Mouse (Mus musculus): Measurements from ENCODE around the gene Hist4h4.
A peak's percentile ranks its signal among the peaks of the same experiment; 100 is the strongest.

Hist4h4 gene

DNA sequence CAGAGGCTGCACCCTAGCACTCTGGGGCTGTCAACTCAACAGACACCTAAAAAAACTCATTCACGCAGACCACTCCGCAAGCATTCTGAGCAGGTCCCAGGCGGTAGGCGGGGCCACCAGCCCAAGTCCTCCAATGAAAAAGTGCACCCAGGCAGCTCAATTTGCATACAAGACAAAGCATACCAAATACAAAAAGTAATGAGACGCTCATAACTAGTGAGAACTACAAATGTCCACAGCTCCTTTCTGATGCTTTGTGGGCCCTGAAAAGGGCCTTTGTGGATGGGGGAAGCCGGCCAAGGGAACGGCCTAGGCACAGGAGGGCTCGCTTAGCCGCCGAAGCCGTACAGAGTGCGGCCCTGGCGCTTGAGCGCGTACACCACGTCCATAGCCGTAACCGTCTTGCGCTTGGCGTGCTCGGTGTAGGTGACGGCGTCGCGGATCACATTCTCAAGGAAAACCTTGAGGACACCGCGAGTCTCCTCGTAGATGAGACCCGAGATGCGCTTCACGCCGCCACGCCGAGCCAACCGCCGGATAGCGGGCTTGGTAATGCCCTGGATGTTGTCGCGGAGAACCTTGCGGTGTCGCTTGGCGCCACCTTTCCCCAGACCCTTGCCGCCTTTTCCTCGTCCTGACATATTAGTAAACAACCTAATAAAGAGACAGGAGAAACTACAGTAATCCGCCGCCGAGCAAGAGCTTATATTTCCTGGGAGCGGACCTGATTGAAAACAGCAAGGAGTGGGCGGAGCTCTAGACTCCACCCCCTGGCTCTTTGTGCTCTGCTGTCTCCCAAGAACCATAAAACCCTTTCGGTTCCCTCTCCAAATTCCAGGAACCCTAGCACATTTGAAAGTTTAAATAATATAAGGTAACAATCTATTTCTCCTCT lies at the start of gene Hist4h4:
TSS of gene Hist4h4 (minus strand) at position 677 of the 895 bp plus-strand sequence.
- peak; percentile 96 for DNase-seq

DNA sequence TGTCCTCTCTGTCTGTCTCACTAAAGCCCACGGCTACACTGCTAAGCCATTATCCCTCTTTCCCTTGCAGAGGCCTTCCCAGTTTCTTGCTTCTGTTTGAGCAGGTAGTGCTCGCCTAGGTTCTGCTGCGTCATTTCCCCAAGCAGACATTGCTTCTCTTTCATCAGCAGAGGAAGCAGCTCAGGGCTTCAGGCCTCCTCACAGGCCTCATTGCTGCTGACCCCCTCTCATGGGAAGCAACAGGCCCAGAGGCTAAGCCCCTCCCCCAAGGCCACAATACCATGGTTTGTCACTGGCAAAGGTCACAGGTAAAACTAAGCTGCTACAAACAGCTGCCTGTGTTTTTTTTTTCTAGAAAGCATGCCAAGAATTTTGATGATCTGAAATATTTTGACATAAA lies 48.5 kb upstream of the Hist4h4 start:
- peak; percentile 52 for DNase-seq

DNA sequence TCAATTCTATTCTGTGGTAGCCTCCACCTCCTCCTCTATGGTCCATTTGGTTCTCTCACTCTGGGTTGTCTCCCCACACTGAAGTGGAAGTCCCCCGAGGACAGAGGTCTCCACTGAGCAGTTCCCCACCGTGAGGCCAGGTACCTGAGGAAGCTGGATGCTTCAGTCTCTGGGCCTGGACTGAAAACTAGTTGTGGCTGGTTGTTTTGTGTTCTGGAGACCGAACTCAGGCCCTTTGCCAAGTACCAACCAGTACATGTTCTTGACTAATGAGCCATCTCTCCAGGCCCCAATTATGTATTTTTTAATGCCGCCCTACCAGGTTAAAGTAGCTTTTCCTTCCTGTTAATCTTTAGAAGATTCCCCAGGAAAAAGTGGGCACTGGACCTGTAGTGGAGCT lies 48.1 kb upstream of the Hist4h4 start:
- peak; percentile 38 for DNase-seq

DNA sequence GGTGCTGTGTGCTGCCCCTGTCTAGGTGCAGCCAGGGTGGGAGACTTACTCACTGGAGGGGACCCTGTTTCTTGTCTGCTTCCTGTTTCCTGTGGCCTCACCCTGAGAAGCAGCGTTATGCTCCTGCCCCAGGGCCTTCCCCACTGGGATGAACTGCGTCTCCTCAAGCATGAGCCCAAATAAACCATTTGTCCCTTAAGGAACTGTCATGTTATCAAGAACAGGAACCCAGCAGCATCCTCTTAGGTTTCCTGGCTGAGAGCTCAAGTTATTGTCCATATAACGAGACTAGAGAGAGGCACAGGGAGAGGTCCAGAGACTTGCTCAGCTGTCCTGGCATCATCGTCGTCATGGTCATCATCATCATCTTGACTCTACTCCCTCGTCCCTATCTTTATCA lies 46.1 kb upstream of the Hist4h4 start:
- DNase-seq, result no peak

DNA sequence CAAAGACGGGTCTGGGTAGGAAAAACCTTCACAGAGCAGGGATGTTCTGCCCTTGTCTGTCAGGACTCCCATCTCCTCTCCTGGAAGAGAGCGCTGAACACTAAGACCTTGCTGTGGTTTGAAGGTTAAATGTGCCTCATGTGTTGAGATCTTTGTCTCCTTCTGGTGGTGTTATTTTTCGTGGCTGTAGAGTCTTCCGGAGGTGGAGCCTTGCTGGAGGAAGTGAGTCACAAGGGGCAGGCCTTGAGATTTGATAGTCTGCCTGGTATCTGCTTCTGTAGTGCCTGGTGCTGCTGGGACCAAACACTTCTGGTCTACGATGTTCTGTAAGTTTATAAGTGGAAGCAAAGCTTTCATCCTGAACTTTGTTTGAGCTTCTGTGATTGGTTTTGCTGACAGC lies 44.8 kb upstream of the Hist4h4 start:
- DNase-seq, result no peak

DNA sequence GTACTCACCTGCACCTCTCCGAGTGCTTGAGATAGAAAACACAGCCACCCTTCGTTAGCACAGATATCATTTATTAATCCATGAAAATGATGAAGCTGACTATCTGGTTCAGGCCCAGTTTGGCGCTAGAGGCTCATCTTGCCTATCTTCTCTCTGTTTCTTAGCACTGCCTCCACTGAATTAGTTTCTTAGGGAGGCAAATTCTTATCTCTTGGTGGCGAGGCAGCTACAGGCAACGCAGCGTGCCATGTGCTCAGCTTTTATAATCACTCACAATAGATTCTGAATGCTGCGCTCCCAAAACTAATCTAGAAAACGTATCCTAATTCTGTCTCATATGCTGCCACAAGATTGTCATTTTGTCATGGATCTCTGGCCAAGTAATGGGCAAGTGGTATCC lies 44.2 kb upstream of the Hist4h4 start:
- no peak for DNase-seq

DNA sequence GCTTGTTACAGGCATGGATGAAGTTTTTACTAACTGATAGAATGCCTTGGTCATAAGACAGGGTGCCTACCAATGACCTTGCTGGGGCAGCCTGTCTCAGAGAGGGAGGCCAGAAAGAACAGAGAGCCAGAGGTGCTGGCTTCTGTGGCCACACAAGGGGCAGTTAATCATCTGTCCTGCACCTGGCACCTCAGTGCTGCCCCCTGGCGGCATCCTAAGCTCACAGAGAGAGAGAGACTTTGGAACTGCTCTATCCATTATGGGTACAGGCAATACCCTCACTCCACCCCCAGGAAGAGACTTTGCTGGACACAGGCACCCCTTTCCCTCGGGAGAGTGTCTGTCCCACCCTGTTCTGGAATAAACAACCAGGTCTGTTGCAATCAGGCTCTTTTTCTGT lies 43.6 kb upstream of the Hist4h4 start:
- peak; percentile 76 for DNase-seq

DNA sequence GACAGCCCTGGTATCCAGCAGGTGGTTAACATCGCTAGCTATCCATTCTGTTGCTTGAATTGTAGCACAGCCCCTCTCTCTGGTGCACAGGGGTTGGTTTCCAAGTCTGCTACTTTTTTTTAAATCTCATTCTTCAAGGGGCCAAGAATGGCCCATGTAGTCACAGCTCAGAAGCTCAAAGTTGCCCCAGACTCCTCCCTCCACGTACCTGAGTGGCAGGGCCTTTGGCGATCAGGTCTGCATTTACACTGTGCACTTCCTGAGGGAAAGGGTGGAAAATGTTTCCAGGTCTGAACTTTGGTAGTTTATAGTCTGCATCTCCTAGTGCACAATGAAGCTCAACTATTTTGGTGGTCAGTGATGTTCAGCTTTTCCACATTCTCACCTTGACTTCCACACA lies 43.1 kb upstream of the Hist4h4 start:
- no peak for DNase-seq

DNA sequence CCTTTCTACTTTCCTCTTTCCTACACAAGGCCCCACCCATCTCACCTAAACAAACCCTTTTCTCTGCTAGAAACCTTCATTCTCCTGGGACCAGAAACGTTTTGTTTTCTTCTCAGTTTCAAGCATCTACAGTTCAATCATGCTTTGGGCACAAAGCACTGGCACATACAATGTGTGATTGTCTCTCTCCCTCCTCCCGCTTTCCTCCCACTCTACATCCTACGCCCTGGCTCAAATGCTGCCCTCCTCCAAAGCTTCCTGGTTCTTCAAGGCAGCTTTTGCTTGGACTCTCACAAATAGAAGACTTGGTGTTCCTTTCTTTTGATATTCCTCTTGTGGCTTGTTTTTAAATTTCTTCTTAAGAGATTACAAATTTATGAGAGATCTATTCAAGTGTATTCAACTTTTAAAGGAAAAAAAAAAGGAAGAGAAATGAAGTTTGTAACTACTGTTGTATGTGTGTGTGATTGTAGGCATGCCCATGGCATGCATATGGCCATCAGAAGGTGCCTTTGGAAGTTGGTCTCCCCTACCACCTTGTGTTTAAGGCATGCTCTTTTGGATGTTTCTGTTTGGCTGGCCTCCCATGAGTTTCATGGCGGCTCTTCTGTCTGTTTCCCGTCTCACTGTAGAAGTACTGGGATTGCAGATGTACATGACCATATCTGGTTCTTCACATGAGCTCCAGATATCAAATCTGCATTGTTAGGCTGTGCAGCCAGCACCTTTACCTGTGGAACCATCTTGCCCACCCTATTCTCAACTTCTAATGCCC lies 41.7 kb upstream of the Hist4h4 start:
- DNase-seq, result no peak

DNA sequence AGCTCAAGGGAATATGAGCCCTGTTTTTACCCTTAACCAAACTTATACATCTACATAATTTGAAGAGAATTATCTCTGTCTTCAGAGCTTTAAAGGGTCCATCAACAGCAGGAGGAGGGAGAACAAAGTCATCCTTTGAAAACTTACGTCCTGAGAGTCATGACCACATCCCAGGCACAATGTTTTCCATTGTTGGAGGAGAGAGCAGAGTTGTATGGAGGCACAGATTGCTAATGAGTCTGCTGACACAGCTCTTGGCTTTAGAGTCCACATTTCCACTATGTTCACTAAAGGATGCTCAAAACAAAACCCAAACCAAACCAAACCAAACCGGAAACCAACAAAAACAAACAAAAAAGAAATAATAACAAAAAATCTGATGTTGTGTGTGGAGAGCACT lies 40.7 kb upstream of the Hist4h4 start:
- DNase-seq, result no peak

DNA sequence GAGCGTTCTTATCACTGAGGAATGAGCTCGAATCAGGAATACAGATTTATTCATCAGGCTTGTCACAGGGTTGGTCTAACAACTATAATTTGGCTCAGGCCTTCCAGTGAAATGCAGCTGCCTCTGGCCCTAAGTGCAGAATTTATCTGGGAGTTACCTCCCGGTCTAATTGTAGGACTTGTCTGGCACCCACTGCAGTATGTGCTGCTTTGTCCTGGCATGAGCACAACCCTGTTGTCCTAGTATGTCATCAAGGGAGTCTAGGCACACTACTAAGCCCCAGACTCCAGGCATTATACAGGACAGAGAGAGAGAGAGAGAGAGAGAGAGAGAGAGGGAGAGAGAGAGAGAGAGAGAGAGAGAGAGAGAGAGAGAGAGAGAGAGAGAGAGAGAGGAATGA lies 33.1 kb upstream of the Hist4h4 start:
- DNase-seq, result no peak

DNA sequence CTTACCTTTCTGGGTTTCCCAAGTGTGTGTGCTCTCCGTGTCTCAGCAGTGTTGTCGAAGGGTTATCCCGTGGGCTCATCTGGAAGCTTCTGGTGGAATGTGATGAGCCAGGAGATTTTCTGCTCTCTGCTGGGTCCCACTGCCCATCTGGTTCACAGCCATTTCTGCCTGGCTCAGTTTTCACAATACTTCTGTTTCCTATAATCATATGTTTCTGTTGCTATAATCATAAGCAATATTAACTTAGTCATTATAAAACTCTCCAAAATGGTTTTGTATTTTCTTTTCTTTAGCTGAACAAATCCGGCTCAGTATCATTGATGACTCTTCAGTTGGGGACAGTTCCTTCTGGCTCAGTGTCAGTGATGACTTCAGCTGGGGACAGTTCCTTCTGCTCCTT lies 31.1 kb upstream of the Hist4h4 start, which contains the start of gene Smco3:
TSS of gene Smco3 (minus strand) at position 101 of the 400 bp plus-strand sequence.
- no peak for DNase-seq

DNA sequence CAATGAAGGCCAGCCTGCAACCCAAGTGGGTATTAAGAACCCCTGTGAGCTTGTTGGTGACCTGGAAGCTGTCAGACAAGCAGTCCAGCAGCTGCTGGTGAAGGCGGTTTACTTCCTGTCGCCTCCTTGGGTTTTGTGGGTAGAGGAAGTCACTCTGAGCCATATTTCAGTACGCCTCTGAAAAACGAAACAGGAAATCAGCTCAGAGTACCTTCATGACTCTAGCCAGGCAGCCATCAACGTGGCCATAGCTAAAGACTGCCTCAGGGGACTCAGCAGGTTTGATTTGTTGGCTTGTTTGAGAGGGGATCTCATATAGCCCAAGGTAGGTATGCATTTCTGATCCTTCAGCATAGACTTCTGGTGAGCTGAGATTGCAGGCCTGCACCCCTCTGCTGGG lies 27.5 kb upstream of the Hist4h4 start:
- no peak for DNase-seq

DNA sequence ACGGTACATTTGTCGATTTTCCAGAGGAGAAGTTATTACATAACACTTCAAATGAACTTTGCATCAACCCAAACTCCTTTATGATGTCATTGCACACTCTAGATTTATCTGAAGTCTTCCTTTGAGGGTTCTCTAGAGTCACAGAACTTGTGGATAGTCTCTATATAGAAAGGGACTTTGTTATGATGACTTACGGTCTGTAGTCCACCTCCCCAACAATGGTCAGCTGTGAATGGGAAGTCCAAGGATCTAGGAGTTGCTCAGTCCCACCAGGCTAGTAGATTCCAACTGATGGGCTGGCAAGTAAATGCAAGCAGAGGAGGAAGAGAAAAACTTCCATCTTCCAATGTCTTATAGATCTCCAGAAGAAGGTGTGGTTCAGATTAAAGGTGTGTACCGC lies 24.5 kb upstream of the Hist4h4 start:
- no peak for DNase-seq

DNA sequence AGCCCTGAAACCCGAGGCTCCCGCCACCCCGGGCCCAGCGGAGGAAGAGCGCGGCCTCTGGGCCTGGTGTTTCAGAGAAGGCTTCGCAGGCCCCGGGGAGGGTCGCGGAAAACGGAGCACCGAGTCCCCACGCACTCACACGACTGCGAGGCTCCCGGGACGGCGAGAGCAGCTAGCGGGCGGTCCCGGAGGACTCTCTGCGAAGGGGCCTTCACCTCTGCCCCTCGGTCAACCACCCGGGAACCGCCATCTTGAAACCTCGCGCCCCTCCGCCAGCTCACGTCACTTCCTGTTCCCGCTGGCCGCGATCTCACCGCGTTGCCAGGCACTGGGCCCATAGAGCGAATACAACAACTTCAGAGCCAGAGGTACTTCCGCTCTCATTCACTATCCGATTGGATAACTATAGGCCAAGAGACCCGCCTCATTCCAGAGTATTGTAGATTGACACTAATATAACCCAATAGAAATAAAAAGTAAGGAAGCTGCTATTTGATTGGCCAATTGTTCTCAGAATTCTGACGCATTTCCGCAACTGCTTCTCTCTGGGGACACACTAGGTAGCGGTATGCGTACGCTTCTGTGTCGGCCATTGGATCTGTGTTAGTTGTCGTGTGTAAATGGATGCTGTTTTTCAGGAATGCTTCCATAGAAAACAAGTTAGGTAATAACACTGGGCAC lies 23.8 kb upstream of the Hist4h4 start, which contains the start of gene Wbp11:
TSS of gene Wbp11 (minus strand) at position 353 of the 681 bp plus-strand sequence.
- peak; percentile 97 for DNase-seq

DNA sequence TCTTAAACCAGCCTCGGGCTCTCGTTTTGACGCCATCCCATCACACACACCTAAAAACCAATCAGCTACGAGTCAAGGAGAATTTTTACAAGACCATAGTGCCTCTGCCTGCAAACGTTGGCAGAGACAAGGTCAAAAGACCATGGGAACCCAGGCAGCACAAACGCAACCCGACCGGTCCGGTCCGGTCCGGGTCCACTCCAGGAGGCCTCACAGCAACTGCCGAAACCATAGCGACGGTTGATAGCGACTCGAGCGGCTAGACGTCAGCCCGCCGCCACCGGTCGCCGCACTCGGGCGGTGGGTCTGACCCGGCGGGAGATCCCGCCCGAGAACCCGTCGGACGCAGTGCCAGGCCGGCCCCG lies 23.3 kb upstream of the Hist4h4 start, which contains the start of gene BC049715:
TSS of gene BC049715 (plus strand) at position 111 of the 365 bp plus-strand sequence.
- no peak for DNase-seq

DNA sequence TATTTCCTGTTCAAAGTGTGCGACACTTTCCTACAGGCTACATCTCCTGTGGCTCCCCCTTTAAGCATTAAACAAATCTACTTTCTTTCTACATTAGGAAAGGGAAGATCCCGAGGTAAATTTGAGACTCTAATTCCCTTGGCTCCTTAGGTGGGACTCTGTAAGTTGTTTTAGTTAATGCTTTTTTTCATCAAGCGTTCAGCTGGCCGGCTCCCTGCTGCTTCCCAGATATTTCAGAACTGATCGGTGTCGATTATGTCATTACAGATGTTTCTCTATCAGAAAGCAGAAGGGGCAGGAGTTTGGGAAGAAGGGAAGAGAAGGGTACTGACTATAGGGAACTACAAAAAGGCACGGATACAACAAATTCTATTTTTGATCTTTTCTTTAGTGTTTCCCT lies 22.9 kb upstream of the Hist4h4 start:
- DNase-seq, result no peak

DNA sequence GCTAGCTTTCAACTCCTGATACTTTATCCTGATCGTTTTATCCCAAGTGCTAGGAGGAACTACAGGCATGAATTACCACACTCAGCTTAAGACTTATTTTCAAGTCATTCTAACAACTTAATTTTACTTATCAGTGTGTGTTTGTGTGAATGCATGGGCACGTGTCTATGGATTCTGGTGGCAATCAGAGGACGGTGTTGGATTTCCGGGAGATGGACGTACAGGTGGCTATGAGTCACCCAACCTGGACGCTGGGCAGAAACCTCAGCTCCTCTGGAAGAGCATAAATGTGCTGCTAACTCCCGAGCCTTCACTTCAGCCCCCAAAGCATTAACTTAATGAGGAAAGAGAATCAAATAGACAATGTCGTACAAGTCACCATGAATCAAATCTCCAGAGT lies 20.8 kb upstream of the Hist4h4 start:
- no peak for DNase-seq

DNA sequence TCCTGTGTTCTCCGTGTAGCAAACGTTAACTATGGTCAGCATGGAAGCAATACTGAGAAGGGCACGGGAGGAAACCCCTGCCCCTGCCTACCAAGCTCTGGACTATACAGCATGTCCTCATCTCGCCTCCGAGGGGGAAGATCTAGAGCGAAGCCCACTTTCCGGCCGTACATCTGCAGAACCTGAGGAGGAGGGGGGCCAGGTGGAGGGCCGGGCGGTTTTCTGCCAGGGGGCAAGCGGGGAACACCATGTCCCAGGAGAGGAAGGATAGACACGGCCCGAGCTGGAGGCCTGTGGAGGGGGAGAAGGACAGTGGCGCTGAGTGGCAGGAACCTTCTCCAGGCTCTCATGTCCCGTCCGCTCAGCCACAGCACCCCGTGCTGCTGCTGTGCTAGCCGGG lies 16.9 kb upstream of the Hist4h4 start:
- no peak for DNase-seq

DNA sequence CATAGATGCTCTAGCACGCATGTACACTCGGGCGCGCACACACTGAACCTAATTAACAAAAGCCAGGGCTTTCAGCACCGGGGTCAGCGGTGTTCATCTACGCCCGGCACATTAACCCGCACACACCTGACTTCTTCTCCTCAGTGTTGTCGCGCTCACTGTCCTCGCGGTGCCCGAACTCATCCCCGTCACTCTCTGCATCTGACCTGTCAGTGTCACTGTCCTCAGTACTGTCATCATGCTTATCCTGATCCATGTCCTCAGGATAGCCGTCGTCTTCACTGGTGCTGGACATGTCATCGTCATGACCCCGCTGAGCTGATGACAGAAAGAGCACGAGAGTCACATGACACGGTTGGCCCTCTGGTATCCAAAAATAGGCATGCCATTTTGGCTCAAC lies 16.2 kb upstream of the Hist4h4 start:
- DNase-seq, result no peak

DNA sequence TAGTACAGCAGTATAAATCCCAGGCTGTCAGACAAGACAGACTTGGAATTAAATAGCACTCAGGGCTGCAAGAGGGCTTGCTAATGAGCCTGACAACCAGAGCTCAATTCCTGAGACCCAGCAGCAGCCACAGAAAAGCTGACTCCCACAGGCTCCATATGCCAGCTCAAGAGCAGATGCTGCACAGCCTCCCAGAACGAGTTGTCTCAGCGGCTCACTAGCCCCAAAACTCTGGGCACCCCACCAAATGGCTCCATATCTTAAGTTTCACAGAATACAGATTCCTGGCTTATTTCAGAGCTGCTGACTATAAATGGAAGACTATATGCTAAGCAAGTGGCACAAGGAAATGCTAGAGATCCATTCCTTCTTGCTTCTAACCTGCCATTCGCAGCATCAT lies 13.3 kb upstream of the Hist4h4 start:
- no peak for DNase-seq

DNA sequence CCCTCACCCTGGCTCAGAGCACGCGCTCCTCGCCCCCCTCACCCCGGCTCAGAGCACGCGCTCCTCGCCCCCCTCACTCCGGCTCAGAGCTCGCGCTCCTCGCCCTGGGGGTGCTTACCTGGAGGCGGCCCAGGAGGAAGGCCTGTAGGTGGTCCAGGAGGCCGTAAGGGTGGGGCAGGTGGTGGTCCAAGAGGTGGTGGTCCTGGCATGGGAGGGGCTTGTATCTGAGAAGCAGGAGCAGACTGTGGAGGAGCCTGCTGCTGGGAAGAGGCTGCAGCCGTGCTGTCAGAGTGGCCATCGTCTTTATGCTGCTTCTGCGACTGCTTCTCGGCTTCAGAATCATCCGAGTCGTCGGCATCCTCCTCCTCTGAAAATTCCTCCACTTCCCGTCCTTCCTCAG lies 12.6 kb upstream of the Hist4h4 start:
- no peak for DNase-seq

DNA sequence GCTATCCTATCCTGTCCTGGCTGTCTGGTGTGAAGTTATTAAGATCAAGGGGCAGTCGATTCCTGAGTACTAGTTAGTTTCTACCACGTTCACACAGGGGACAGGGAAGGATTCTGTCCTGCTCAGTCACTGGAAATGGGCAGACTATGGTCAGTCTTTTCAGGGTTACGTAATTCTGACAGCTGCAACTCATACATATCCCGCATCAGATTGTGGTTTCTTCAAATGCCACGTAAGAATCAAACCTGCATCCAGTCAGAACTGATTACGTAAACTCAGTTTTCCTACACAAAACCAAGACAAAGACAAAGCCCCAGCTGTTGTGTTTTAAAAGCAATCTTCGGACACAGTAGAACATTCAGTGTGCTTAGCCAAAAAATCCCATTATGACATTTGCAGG lies 11.2 kb upstream of the Hist4h4 start:
- DNase-seq, result no peak
